Mouse (Mus musculus) lung, adult 2 months (tissue): ENCODE data around the gene St6galnac1.

Experiments used
- CTCF ChIP-seq: fragments of 200-500 bp; IDR thresholded peaks from 2 replicates; pipeline ENCODE4 v1.5.1; 2011; ENCODE audit warnings: mild to moderate bottlenecking, low read length, control low read depth; ENCODE audit not compliant: insufficient read depth
- POLR2A ChIP-seq: fragments of 200-500 bp; IDR thresholded peaks from 2 replicates; pipeline ENCODE4 v1.6.1; 2011; ENCODE audit warnings: low read depth, mild to moderate bottlenecking, control low read depth, low read length, borderline replicate concordance; ENCODE audit errors: extremely low read depth

- TF ChIP-seq POLR2A = no peak
- TF ChIP-seq CTCF = no peak
Observed at GRCm38 (mm10) chr11:116807116-116807515, 31.8 kb upstream of the St6galnac1 start.
